Mouse (Mus musculus) heart, adult 2 months (tissue): ENCODE measurements at regions not wholly inside any gene's neighbourhood (a gene's known extent, or its start where the extent isn't known, plus 50 kb on each side); places are given as distances from the start of the nearest gene placed in this dataset.
A peak's percentile ranks its signal among the peaks of the same experiment; 100 is the strongest.

Experiments used
- DNase-seq, 2 experiments: peaks; one replicate each; pipeline ENCODE4 v3.0.0; 2021
- H3K27ac ChIP-seq: fragments of 200-600 bp; 2 replicates; pipeline ENCODE4 v1.8.1; 2022
- H3K27me3 ChIP-seq: fragments of 200-500 bp; 2 replicates; pipeline ENCODE4 v1.6.1; 2012; ENCODE audit warnings: mild to moderate bottlenecking, low read length, inconsistent platforms, mixed read lengths; ENCODE audit not compliant: control insufficient read depth, insufficient read depth
- H3K36me3 ChIP-seq: fragments of 200-500 bp; 2 replicates; pipeline ENCODE4 v1.6.1; 2012; ENCODE audit warnings: low read length, inconsistent platforms; ENCODE audit not compliant: control insufficient read depth, insufficient read depth
- H3K4me1 ChIP-seq: fragments of 200-500 bp; 2 replicates; pipeline ENCODE4 v1.6.1; 2011; ENCODE audit warnings: low read length; ENCODE audit not compliant: control insufficient read depth, insufficient read depth
- H3K4me3 ChIP-seq: fragments of 200-600 bp; 2 replicates; pipeline ENCODE4 v1.8.1; 2022
- H3K79me2 ChIP-seq: fragments of 200-500 bp; replicated peaks from 2 replicates; pipeline ENCODE4 v1.6.1; 2012; ENCODE audit warnings: mild to moderate bottlenecking, inconsistent platforms, low read length, moderate library complexity, mixed read lengths; ENCODE audit not compliant: control insufficient read depth, insufficient read depth
- H3K9ac ChIP-seq: fragments of 200-500 bp; 2 replicates; pipeline ENCODE4 v1.6.1; 2012; ENCODE audit warnings: low read depth, mild to moderate bottlenecking, control low read depth, inconsistent platforms, low read length, mixed read lengths
- CTCF ChIP-seq: fragments of 200-600 bp; IDR thresholded peaks from 2 replicates; pipeline ENCODE4 v1.8.1; 2022; ENCODE audit warnings: antibody characterized with exemption, mild to moderate bottlenecking, moderate library complexity
- EP300 ChIP-seq: fragments of 200-500 bp; IDR thresholded peaks from 2 replicates; pipeline ENCODE4 v1.6.1; 2011; ENCODE audit warnings: low read depth, low read length, control low read depth; ENCODE audit not compliant: insufficient read depth
- POLR2A ChIP-seq: fragments of 200-500 bp; IDR thresholded peaks from 2 replicates; pipeline ENCODE4 v1.6.1; 2011; ENCODE audit warnings: mild to moderate bottlenecking, low read depth, low read length, control low read depth; ENCODE audit not compliant: insufficient read depth
- WGBS: fragments of 180-500 bp; shearing (Covaris S2); methylation state at CpG from one replicate; pipeline ENCODE4 v1.1.7; 2018; 5-methylcytosine and 5-hydroxymethylcytosine counted together
- intact Hi-C: fragments of 180-260 bp; cut with DNase I; formaldehyde crosslinking; loops from one replicate; pipeline ENCODE4 v1.15.1; 2025

DNA sequence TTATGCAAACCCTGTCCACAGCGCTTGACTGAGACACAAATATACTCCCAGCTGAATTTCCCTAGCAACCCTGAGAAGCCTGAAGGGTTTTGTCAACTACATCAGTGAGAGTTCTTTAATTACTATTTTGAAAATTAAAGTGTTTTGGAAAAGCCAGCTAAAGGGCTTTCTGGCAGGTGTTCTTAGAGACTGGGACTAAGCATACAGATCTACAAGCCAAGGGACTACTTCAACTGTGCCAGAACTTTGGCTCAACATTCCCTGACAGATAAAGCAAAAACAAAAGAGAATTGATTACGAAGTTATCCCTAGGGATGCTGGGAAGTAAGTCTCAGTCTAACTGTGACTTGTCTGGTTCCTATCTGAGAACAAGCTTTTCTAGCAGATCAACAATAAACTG lies 213.4 kb upstream of the Mkln1 start:
- no peak overlapping the region for H3K9ac ChIP-seq
- TF ChIP-seq EP300 (no peak), CTCF (no peak), POLR2A (no peak)

DNA sequence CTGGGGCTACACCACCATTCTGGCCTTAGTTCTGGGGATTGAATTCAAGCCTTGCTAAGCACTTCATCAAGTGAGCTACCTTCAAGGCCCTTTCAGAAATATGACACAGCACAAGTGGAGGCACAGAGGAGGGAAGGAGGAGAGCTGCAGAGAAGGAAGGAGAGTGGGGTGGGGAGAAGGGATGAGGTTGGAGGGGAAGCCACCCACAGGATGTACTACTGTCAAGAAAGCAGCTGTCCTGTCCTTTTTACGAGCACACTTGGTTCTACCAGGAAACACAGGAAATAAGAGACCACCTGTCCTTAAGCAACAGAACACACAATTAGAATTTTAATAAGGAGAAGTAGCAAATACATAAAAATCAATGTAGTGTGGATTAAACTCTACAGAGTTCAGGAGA lies 210.5 kb upstream of the Mkln1 start:
- WGBS = 44% methylated on average over 1 of the region's 1 CpGs
- Histone ChIP-seq H3K79me2 (peaks cover 11% of the 10 kb centered on the region), H3K36me3 (peaks cover 63% of the 10 kb centered on the region), H3K27ac (peak overlapping the region; percentile 3; the same call in 1 of the 2 replicates), H3K9ac (no peak overlapping the region), H3K4me1 (peaks cover 35% of the 10 kb centered on the region), H3K4me3 (no peak overlapping the region), H3K27me3 (no peaks in the 10 kb centered on the region)
- no peak for DNase-seq
- TF ChIP-seq CTCF = no peak
- no peak for TF ChIP-seq POLR2A
- no peak for TF ChIP-seq EP300
- intact Hi-C loops = no loop called here

More for the DNA sequence above, 213.4 kb upstream of the Mkln1 start:
- intact Hi-C loops = no loop called here
- Histone ChIP-seq H3K27ac (peak overlapping the region; percentile 38), H3K79me2 (peaks cover 13% of the 10 kb centered on the region), H3K4me3 (no peak overlapping the region), H3K36me3 (peaks cover 57% of the 10 kb centered on the region), H3K27me3 (no peaks in the 10 kb centered on the region), H3K4me1 (peaks cover 25% of the 10 kb centered on the region)
- 42% methylated on average over 2 of the region's 2 CpGs for WGBS
- DNase-seq = no peak

DNA sequence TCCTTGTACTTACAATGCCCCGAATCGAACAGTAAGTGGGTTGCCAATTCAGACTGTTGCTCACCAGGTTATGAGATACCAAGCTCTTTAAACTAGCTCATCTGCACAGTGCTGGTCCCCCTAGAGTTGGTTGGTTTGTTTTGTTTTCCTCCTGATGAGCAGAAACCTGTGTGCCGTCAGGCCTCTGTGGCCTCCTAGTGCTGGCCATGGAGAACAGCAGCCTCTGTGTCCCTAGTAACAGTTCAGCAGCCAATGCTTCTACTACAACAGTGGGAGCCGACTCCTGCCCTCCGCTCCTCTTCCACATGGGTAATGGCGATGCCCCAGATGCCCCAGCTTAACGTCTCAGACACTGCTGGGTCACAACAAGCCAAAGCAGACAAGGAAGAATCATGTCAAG lies 209.5 kb upstream of the Mkln1 start:
- WGBS = 57% methylated on average over 7 of the region's 7 CpGs
- DNase-seq = no peak
- intact Hi-C loops = no loop called here
- Histone ChIP-seq H3K36me3 (peaks cover 58% of the 10 kb centered on the region), H3K4me3 (no peak overlapping the region), H3K27ac (no peak overlapping the region), H3K27me3 (no peaks in the 10 kb centered on the region), H3K79me2 (peaks cover 6% of the 10 kb centered on the region), H3K4me1 (peaks cover 37% of the 10 kb centered on the region), H3K9ac (no peak overlapping the region)
- TF ChIP-seq CTCF (peak; percentile 81), POLR2A (no peak), EP300 (peak; percentile 36; the same call in 1 of the 2 replicates)

DNA sequence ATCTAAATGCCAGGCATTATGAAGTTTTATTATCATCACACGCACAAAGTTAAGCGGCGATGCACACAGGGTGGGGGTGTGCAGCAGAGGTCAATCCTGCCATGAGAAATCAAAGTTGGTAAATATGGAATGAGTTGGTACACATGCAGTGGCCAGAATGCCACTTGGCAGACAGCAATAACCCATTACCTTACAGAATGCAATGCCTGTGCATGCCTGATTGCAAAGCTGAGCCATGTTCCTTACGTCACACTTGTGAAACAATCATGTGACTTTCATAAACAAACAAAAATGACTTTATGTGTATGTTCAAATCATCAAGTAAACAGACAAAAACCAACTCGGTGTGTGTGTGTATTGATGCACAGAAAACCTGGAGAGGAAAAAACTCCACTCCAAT lies 208.5 kb upstream of the Mkln1 start:
- peaks cover 9% of the 10 kb centered on the region for H3K79me2 ChIP-seq
- H3K4me1 ChIP-seq = peaks cover 34% of the 10 kb centered on the region
- no peak for DNase-seq
- TF ChIP-seq POLR2A (no peak), EP300 (no peak), CTCF (no peak)
- intact Hi-C loops = loop anchor here (5.0 kb wide), 2 partner anchors 202 to 262 kb away; no protein-coding TSS in a partner anchor
- no peaks in the 10 kb centered on the region for H3K27me3 ChIP-seq
- no peak overlapping the region for H3K27ac ChIP-seq
- no peak overlapping the region for H3K9ac ChIP-seq
- no peak overlapping the region for H3K4me3 ChIP-seq
- 71% methylated on average over 5 of the region's 5 CpGs for WGBS
- H3K36me3 ChIP-seq = peaks cover 51% of the 10 kb centered on the region

DNA sequence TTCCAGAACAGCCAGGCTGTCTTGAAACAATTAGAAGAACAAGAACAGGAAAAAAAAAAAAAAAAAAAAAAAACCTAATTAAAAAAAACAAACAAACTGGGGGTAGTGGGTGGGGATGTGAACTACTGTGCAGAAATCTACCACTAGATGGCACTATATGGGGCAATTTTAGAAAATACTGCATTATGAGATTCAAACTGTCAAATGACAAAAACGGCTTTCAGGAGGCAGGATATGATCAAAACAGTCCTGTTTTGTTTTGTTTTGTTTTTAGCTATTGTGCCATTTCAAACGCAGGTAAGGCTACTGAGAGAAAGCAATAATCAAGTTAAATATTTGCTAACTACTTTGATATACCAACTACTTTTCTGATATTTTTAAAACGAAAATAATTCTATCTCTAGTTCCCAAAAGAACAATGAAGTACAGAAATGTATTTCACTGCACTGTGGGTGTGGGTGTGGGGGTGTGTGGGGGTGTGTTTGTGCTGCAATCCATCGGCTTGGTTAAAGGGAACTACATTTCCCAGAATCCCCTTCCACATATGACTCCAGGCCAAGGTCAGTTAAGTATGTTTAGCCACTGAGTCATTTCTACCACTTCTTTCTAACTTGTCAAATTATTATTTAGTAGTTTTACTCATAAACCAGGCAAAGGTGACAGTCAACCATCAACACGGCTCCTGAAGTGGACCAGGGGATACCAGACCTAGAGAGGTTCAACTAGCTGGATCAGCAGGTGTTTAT lies 207.7 kb upstream of the Mkln1 start:
- peaks cover 36% of the 10 kb centered on the region for H3K4me1 ChIP-seq
- 21% methylated on average over 5 of the region's 5 CpGs for WGBS
- H3K27me3 ChIP-seq = no peaks in the 10 kb centered on the region
- peaks cover 12% of the 10 kb centered on the region for H3K79me2 ChIP-seq
- intact Hi-C loops = loop anchor here (5.0 kb wide), 2 partner anchors 202 to 262 kb away; no protein-coding TSS in a partner anchor
- H3K27ac ChIP-seq = peak overlapping the region; percentile 63
- no peak overlapping the region for H3K9ac ChIP-seq
- H3K4me3 ChIP-seq = no peak overlapping the region
- TF ChIP-seq POLR2A = no peak
- peak; percentile 83 for TF ChIP-seq CTCF
- DNase-seq = no peak
- peaks cover 44% of the 10 kb centered on the region for H3K36me3 ChIP-seq

DNA sequence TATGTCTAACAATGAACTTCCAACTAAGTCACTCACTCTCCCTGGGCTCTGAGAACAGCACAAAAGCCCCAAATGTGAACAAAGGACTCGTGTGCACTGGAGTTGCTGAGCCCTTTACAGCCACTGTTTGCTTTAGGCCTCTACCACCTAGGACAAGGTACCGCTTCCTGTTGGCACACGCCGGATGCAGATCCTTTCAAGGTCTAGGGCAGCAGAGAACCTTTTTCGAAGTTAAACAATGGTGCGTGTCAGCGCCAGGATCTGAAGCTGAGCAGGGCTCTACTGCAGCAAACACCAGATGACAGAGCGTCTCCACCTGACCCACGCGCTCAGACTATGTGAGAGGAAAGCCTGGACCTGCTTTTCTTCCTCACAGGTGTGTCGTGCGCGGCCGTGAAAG lies 207.0 kb upstream of the Mkln1 start:
- H3K4me3 ChIP-seq = no peak overlapping the region
- peaks cover 13% of the 10 kb centered on the region for H3K79me2 ChIP-seq
- H3K4me1 ChIP-seq = peaks cover 36% of the 10 kb centered on the region
- 63% methylated on average over 14 of the region's 14 CpGs for WGBS
- no peak for TF ChIP-seq EP300
- TF ChIP-seq POLR2A = no peak
- TF ChIP-seq CTCF = no peak
- no peak overlapping the region for H3K9ac ChIP-seq
- DNase-seq = no peak
- no peaks in the 10 kb centered on the region for H3K27me3 ChIP-seq
- H3K36me3 ChIP-seq = peaks cover 44% of the 10 kb centered on the region
- H3K27ac ChIP-seq = peak overlapping the region; percentile 63
- intact Hi-C loops = loop anchor here (5.0 kb wide), 2 partner anchors 201 to 261 kb away; no protein-coding TSS in a partner anchor
